Mouse (Mus musculus): ENCODE results near the gene R3hdm2.

R3hdm2 gene

GRCm38 (mm10) chr10:127548236-127548635, 168.1 kb downstream of the R3hdm2 start:
- TF ChIP-seq POU5F1 (IDR thresholded peaks at IDR 0.05; ENCODE audit: borderline replicate concordance, low read length) (no peak), CTCF (conservative IDR thresholded peaks at IDR 0.05; ENCODE audit: low read length) (no peak), NANOG (IDR thresholded peaks at IDR 0.05; ENCODE audit: borderline replicate concordance, low read length) (no peak)
- Histone ChIP-seq H3K27me3 (ENCODE audit: insufficient read depth, low read length) (peaks cover 8% of the 10 kb centered on the region; the same call in 1 of the 2 replicates), H3K4me1 (replicated peaks; ENCODE audit: low read depth, low read length) (peaks cover 52% of the 10 kb centered on the region), H3K9me3 (ENCODE audit: low read length) (no peaks in the 10 kb centered on the region; the same call in 1 of the 2 replicates), H3K4me3 (replicated peaks; ENCODE audit: low read length) (no peak overlapping the region), H3K36me3 (ENCODE audit: insufficient read depth, low read length) (peaks cover 89% of the 10 kb centered on the region)
